Mouse (Mus musculus) heart, embryonic 16.5 days (tissue): Measurements from ENCODE around the gene Plxnc1. TPM values are rescaled to one million over a fixed set of nuclear protein-coding genes. Genes with fewer than 3 reads are reported as not detected.

Experiments
- ATAC-seq: fragments of 200-750 bp; cut with Nextera tagmentation; replicated peaks from 2 replicates; pipeline ENCODE4 v1.8.0; 2017; ENCODE audit warnings: moderate number of reproducible peaks; ENCODE audit not compliant: insufficient read depth, low FRiP score; ENCODE audit errors: extremely low read depth
- H3K27ac ChIP-seq: fragments of 300-500 bp; sonication (generic); 2 replicates; pipeline ENCODE4 v1.5.1; 2014; ENCODE audit warnings: mild to moderate bottlenecking, low read length, control low read depth, moderate library complexity
- H3K27me3 ChIP-seq: fragments of 300-500 bp; sonication (generic); 2 replicates; pipeline ENCODE4 v1.6.1; 2014; ENCODE audit warnings: low read length, mixed read lengths; ENCODE audit not compliant: control insufficient read depth, insufficient read depth
- H3K36me3 ChIP-seq: fragments of 300-500 bp; sonication (generic); 2 replicates; pipeline ENCODE4 v1.6.1; 2014; ENCODE audit not compliant: control insufficient read depth, insufficient read depth
- H3K4me1 ChIP-seq: fragments of 300-500 bp; sonication (generic); 2 replicates; pipeline ENCODE4 v1.6.1; 2014; ENCODE audit warnings: low read length, mixed read lengths; ENCODE audit not compliant: control insufficient read depth, insufficient read depth
- H3K4me2 ChIP-seq: fragments of 300-500 bp; sonication (generic); 2 replicates; pipeline ENCODE4 v1.6.1; 2014; ENCODE audit warnings: low read depth, mild to moderate bottlenecking, control low read depth, low read length
- H3K4me3 ChIP-seq: fragments of 300-500 bp; sonication (generic); 2 replicates; pipeline ENCODE4 v1.5.1; 2014; ENCODE audit warnings: mild to moderate bottlenecking, control low read depth, low read length
- H3K9ac ChIP-seq: fragments of 300-500 bp; sonication (generic); 2 replicates; pipeline ENCODE4 v1.6.1; 2014; ENCODE audit warnings: low read length, control low read depth
- H3K9me3 ChIP-seq: fragments of 300-500 bp; sonication (generic); replicated peaks from 2 replicates; pipeline ENCODE4 v1.6.1; 2016; ENCODE audit warnings: low read length; ENCODE audit not compliant: control insufficient read depth
- WGBS: fragments of 180-500 bp; shearing (Covaris S2); extraction: QIAGEN DNeasy Blood & Tissue Kit; methylation state at CpG from one replicate; pipeline ENCODE4 v1.1.7; 2014; 5-methylcytosine and 5-hydroxymethylcytosine counted together
- polyA plus RNA-seq: library from polyadenylated mRNA; unstranded; fragments of >200 nt; fragmentation: Nextera tagmentation; extraction: Ambion mirVana; gene quantifications from 2 replicates; pipeline ENCODE4 v1.2.1, GENCODE M21; 2015

The Plxnc1 gene
- polyA plus RNA-seq, 1 experiment from 2014 or later = 2.0 TPM

DNA sequence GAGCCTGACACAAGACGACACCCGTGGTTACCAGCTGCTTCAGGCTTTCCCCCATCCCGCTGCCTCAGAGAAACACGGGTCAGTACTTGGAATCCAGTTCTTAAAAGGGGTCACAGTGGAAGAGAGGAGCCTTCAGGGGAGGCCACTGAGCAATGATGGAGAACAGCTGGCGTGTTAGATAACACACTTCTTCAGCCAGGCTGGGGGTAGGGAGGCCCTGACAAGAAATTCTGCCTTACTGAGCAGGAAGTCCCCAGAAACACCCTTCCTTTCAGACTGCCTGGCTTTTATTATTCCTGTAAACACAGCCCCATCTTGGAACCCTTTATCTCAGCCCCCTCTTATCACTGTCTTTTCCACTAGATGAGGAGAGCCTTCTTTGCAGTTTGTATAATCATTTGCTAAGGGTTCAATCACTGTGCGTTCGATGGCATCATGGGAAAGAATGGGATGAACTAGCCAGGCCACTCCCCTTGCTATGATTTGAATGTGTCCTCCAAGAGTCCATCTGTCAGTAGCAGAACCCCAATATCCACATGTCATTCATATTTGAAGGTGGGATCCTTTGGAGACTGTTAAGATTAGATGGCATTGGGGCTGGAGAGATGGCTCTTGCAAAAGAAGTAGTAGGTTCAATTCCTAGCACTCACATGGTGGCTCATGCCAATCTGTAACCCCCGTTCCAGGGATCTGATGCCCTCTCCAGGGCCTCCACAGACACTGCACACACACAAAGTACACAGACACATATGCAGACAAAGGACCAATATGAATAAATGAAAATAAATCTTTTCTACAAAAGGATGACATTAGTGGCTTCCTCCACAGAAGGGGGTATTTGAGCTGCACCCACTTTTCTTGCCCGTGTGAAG is 12.4 kb downstream of the Plxnc1 start:
- no peaks in the 10 kb centered on the region for H3K36me3 ChIP-seq
- H3K4me2 ChIP-seq = no peak overlapping the region
- WGBS = 32% methylated on average over 9 of the region's 9 CpGs
- no peak overlapping the region for H3K4me3 ChIP-seq
- H3K9me3 ChIP-seq = no peaks in the 10 kb centered on the region
- peak; percentile 91 for ATAC-seq
- H3K27ac ChIP-seq = peak overlapping the region; percentile 56
- no peak overlapping the region for H3K9ac ChIP-seq
- no peaks in the 10 kb centered on the region; the same call in 1 of the 2 replicates for H3K4me1 ChIP-seq
- H3K27me3 ChIP-seq = no peaks in the 10 kb centered on the region

DNA sequence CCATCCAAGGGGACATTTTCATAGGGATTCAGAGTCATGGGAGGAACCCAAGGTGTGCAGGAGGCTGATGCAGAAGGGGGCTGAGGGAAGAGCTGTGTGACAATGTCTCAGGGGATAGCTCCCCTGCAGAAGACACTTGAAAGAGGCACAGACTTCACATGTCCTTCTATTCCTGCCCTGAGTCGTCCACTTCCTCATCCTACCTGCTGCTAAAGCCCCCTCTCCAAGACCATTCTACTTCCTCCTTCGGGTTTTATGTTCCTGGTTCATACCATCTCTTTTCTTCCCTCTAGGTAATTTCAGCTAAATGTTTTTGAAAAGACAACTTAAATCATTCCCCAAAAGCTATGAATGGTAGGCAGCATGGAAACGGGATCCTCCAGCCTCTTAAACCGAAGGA is 16.5 kb downstream of the Plxnc1 start:
- no peak overlapping the region for H3K9ac ChIP-seq
- H3K9me3 ChIP-seq = no peaks in the 10 kb centered on the region
- H3K36me3 ChIP-seq = no peaks in the 10 kb centered on the region
- no peaks in the 10 kb centered on the region for H3K27me3 ChIP-seq
- H3K4me2 ChIP-seq = no peak overlapping the region
- no peaks in the 10 kb centered on the region; the same call in 1 of the 2 replicates for H3K4me1 ChIP-seq
- H3K4me3 ChIP-seq = no peak overlapping the region
- 81% methylated on average over 4 of the region's 4 CpGs for WGBS
- no peak for ATAC-seq
- H3K27ac ChIP-seq = no peak overlapping the region

DNA sequence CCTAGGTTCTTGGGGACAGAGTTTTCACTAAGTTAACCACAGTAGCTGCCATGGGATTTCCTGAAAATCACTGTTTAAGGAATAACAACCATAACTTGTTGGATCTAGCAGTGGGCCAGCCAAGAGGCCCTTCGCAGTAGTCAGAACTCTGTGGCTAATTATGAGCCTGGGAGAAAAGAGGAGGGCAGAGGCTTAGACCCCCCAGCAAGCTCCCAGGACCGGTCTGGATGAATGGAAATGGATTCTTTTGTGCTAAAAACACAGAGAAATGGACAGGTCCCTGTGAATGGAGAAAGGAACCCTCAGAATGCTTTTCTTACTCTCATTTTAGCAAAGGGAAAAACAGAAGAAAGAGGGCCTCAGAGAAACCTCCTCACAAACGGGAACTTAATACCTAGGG is 18.3 kb downstream of the Plxnc1 start:
- Histone ChIP-seq H3K4me3 (no peak overlapping the region), H3K4me2 (no peak overlapping the region), H3K27ac (no peak overlapping the region), H3K9ac (no peak overlapping the region), H3K36me3 (no peaks in the 10 kb centered on the region), H3K9me3 (no peaks in the 10 kb centered on the region), H3K27me3 (no peaks in the 10 kb centered on the region), H3K4me1 (no peaks in the 10 kb centered on the region)
- 69% methylated on average over 3 of the region's 3 CpGs for WGBS
- ATAC-seq = no peak

DNA sequence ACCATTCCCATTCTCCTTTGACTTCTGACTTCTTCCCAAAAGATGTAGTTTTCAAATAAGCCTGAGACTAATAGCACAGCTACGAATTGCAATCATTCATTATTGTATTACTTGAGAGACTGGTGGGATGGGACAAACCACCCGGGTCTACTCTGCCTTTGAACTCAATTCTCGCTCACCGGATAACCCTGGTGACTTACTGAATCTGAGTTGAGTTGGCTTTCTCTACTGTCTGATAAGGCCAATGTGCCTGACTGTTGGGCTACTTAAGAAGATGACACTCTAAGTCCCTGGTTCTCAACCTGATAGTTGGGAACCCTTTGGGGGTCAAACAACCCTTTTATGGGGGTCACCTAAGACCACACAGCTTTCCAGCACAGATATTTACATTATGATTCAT is 19.8 kb downstream of the Plxnc1 start:
- Histone ChIP-seq H3K4me2 (no peak overlapping the region), H3K4me3 (no peak overlapping the region), H3K9me3 (no peaks in the 10 kb centered on the region), H3K4me1 (no peaks in the 10 kb centered on the region), H3K27me3 (no peaks in the 10 kb centered on the region), H3K36me3 (no peaks in the 10 kb centered on the region), H3K27ac (no peak overlapping the region), H3K9ac (no peak overlapping the region)
- WGBS = 79% methylated on average over 4 of the region's 4 CpGs
- ATAC-seq = no peak

- no peak overlapping the region for H3K9ac ChIP-seq
- no peaks in the 10 kb centered on the region for H3K36me3 ChIP-seq
- no peaks in the 10 kb centered on the region for H3K9me3 ChIP-seq
- no peak overlapping the region for H3K4me2 ChIP-seq
- H3K27ac ChIP-seq = peak overlapping the region; percentile 43; the same call in 1 of the 2 replicates
- H3K4me3 ChIP-seq = no peak overlapping the region
- no peaks in the 10 kb centered on the region for H3K27me3 ChIP-seq
- WGBS = 64% methylated on average over 4 of the region's 4 CpGs
- no peak for ATAC-seq
- no peaks in the 10 kb centered on the region for H3K4me1 ChIP-seq
Observed at GRCm38 (mm10) chr10:94924450-94924849, 20.2 kb downstream of the Plxnc1 start.

DNA sequence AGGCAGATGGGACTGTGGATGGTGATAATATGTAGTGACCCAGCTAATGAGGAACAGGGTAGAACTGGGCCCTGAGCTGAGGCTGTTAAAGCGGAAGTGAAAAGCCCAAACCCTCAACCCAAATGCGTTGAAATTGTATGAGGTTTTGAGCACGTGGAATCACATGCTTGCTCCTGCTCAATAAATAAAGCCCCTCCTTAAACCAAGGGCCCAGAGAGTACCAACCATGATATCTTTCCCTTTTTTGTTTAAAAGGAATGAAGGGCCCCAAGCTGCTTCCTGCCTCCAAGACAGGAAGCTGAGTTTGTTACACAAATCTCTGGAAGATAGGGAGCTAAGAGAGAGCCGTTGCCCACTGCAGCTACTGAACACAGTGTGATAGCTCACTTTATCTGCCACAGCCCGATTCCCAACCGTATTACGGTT is 21.3 kb downstream of the Plxnc1 start:
- H3K4me2 ChIP-seq = no peak overlapping the region
- 48% methylated on average over 7 of the region's 7 CpGs for WGBS
- H3K4me3 ChIP-seq = no peak overlapping the region
- H3K27ac ChIP-seq = peak overlapping the region; percentile 15
- no peak overlapping the region for H3K9ac ChIP-seq
- no peaks in the 10 kb centered on the region for H3K27me3 ChIP-seq
- H3K9me3 ChIP-seq = no peaks in the 10 kb centered on the region
- ATAC-seq = no peak; the same call in 1 of the 2 replicates
- H3K36me3 ChIP-seq = no peaks in the 10 kb centered on the region
- H3K4me1 ChIP-seq = no peaks in the 10 kb centered on the region

DNA sequence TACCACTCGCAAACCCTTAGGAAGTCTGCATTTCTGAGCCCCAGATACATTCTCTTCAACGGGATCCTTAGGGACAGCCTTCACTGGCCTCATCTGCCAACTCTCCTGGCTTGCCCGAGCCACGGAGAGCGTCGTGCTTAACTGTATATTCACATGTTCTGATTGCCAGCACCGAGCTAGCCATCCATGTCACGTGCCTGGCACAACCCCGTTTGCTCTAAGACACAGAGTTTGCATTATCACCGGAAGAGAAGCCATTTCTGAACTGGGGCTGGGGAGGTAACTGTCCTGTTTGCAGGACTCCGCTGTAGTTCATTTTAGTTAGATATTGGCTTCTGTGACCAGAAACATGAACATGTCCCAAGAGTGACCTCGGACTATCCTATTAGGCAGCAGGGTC is 21.8 kb downstream of the Plxnc1 start:
- H3K9ac ChIP-seq = no peak overlapping the region
- no peaks in the 10 kb centered on the region for H3K4me1 ChIP-seq
- no peak overlapping the region for H3K4me3 ChIP-seq
- WGBS = 76% methylated on average over 12 of the region's 12 CpGs
- no peak overlapping the region for H3K4me2 ChIP-seq
- peak overlapping the region; percentile 15 for H3K27ac ChIP-seq
- no peaks in the 10 kb centered on the region for H3K36me3 ChIP-seq
- no peak for ATAC-seq
- no peaks in the 10 kb centered on the region for H3K9me3 ChIP-seq
- H3K27me3 ChIP-seq = no peaks in the 10 kb centered on the region

DNA sequence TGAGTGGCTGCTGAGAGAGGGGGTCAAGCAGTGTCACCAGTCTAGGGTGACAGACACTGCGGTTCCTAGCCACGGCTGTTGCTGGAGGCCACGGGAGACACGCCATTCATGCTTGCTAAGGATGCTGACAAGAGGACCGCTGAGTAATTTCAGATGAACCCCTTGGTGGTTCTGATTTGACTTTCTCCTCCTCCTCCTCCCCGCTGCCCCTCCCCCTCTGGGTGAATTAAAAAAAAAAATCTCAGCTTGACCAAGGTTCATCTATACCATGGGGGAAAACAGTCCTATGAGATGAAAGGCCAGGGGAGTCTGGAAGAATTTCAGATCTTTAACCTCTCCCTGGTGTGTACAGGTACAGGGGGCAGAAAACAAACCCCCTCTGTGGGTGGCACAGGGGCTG is 22.9 kb downstream of the Plxnc1 start:
- WGBS = 66% methylated on average over 6 of the region's 6 CpGs
- Histone ChIP-seq H3K36me3 (no peaks in the 10 kb centered on the region), H3K27ac (no peak overlapping the region), H3K9ac (no peak overlapping the region), H3K27me3 (no peaks in the 10 kb centered on the region), H3K9me3 (no peaks in the 10 kb centered on the region), H3K4me2 (no peak overlapping the region), H3K4me1 (no peaks in the 10 kb centered on the region), H3K4me3 (no peak overlapping the region)
- ATAC-seq = no peak

DNA sequence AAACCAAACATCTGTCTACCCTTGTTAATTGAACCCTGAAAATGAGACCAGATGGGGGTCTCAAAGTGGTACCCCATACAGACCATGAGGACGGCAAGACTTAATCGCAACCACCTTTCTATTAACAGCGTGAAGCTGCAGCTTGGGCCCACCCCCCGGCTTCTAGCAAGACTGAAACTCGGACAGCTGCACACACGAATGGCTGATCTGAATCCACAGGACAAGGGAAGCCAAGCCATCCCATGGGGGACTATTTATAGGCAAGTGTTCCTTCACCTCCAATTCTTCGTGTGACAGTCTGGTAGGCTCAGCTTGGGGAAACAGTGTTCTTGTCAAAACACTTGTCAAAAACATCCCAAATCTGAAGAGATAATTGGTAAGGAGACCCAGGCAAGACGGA is 24.1 kb downstream of the Plxnc1 start:
- Histone ChIP-seq H3K27ac (no peak overlapping the region), H3K27me3 (no peaks in the 10 kb centered on the region), H3K4me3 (no peak overlapping the region), H3K4me2 (no peak overlapping the region), H3K9ac (no peak overlapping the region), H3K4me1 (no peaks in the 10 kb centered on the region), H3K9me3 (no peaks in the 10 kb centered on the region), H3K36me3 (no peaks in the 10 kb centered on the region)
- no peak for ATAC-seq
- 76% methylated on average over 8 of the region's 8 CpGs for WGBS
